Mouse (Mus musculus) CD4-positive, CD25-positive, alpha-beta regulatory T cell, adult 4 months (primary cell): ENCODE measurements around the gene Olfr798. TPM values are rescaled to one million over a fixed set of nuclear protein-coding genes. Genes with fewer than 3 reads are reported as not detected.

ENCODE experiments used
- ATAC-seq: one replicate; pipeline ENCODE4 v1.8.0; 2017
- polyA plus RNA-seq, 2 experiments: library from polyadenylated mRNA; unstranded; fragments of 100-300 nt; shearing (Covaris generic); gene quantifications; one replicate each; pipeline ENCODE4 v1.2.1; 2017

Gene Olfr798
- not detected for polyA plus RNA-seq

DNA sequence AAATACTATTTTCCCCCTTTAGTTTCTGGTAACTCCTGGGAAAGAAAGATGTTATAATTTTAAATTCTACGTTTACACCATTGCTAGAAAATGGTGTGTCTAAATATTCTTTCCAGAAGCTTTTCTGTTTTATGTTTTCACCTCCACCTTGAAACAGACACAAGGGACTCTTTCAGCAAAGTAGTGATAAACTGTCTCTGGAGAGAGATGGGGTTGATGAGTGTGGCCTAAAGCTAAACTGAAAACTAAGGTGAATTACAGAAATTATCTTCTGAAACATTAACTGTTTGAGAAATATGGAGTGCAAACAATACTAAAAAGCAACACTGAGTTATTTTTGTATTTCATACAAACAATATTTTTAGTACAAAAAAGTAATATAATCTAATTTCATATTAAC is at the start of gene Olfr798:
Gene Olfr798 (minus strand): TSS at position 101 of the 400 bp plus-strand sequence.
- no peak for ATAC-seq

DNA sequence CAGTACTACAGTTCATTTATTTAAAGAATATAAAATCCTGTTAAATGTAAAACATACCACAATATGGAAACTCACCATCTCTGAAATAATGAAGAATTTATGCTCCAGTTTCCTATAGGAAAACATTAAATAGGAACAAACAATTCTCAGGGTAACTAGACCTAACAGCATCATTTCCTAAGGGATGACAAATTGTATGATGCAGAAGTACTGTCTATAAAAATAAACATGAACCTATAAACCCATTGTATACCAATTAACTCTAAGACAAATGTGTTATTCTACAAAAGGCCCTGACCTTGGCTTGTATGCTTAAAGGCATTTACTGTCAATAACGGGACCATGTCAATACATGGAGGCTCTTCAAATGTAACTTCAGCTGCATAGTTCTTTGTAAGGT is 46.0 kb upstream of the Olfr798 start, which contains the start of gene Olfr801:
Gene Olfr801 (minus strand): TSS at position 101 of the 400 bp plus-strand sequence.
- no peak for ATAC-seq

DNA sequence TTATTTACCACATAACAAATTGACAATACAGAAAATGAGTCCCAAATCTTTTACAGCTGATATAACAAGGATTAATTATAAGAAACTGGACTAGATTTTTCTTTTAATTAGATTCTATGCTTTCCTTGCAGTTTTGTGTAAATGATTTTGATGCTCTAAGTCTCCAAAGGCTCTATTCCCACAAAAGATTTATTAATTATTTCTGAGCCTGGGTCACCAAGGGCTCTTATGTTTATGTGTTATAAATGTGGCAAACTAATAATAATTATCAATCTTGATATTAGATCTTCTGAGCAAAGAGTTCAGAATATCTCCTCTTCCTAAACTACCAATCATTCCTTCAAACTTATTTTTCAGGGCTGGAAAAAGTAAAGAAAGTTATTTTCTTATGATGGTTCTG is 29.7 kb upstream of the Olfr798 start, which contains the start of gene Olfr800:
Gene Olfr800 (plus strand): TSS at position 301 of the 400 bp plus-strand sequence.
- no peak for ATAC-seq

DNA sequence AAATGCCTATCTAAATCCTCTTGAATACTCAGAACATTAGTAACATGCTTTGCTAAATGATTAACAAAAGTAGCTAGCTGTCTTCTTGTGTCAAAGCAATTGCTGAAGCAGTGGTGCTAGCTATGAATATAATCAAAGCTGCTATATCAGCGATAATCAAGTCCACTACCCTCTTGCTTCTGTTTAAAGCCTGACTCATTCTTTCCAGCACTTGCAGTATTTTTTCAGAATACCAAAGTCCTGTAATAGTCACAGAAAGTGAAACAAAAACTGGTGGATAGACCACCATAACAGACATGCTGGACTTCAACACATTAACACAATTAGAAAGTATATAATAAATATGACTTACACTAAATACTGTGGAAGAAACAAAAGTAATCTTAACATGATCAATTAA is 24.0 kb upstream of the Olfr798 start:
- ATAC-seq, result no peak

DNA sequence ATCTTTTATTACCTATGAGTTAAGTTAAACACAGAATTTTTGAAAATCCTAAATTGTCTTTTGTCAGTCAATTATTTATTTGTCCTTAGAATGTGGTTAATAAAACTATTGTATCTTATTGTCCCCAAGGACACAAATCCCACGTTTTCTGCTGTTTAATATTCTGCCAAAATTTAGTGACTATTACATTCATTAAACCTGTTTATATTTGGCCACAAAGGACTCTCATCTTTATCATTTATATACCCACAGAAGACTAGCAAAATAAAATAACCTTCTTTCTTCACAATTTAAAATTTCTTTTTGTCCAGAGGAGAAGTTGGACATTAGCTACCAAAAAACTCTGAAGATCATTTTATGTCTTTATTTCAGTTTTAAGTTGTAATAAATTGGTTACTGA is 9.4 kb upstream of the Olfr798 start, which contains the start of gene Olfr799:
Gene Olfr799 (plus strand): TSS at position 301 of the 400 bp plus-strand sequence.
- no peak for ATAC-seq

DNA sequence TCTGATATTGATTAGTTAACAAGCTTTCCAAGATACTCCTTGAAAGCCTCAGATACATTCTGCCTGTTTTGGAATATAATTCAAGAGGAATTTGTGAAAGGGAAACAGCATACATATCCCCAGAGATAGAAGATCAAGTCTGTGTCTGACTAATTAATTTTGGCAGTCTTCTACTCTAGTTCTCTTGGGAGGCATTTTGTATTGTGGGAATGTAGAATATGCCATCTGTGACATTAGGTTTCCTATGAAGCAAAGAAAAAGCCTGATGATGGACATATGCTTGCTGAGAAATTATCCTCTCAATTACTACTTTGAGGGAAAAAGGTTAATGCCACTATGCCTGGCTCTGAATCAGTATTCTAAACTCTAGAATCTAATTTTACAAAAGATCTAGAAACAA is 4.5 kb downstream of the Olfr798 start:
- no peak for ATAC-seq

DNA sequence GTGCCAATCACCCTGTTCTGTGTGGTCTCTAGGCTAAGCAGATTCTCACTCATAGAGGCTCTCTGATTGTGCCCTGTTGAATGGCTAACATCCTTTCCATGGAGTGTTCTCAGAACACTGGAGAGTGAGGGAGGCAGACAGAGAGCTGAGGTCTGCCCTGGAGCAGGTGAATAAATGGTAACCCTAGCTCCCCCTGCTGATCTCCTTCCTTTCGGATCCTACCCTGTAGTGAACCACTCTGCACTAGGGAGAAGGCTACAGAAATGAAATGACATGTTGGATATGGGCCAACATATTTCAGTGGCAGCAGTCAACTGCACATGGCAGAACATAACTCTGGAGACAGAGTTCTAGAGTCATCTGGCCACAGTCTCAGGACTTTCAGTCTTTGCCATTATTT is 6.0 kb downstream of the Olfr798 start:
- no peak for ATAC-seq

DNA sequence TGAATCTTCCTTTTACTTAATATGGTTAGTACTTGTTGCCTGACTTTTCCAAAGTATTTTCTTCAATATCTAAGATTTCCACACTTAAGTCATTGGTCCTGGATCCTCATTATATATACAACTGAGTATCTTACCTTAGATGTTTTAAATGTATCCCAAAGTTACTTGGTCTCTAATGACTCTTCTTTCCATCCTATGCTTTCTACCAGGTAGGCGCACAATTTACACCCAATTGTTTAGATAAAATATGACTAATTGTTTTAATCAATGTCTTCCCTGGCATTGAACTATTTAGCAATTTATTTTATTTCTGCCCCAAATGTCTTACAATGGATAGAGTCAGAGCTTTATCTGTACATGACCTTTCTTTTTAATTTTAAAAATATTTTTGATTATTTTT is 15.3 kb downstream of the Olfr798 start, which contains the start of gene Olfr796:
Gene Olfr796 (minus strand): TSS at position 101 of the 400 bp plus-strand sequence.
- no peak for ATAC-seq

DNA sequence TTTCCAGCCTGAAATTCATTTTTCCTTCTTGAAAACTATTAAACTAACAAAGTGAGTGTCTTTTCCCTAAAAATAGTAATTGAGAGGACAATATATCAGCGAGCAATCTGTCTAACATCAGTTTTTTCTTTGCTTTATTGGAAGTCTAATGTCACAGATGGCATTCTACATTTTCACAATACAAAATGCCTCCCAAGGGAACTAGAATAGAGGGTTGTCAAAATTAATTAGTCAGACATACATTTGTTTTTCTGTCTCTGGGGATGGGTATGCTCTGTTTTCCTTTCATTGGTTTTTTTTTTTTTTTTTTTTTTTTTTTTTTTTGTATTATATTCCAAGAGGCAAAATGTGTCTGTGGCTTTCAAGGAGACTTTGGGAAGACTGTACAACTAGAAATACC is 50.7 kb downstream of the Olfr798 start:
- ATAC-seq, result no peak

Other genes with a start within 250 kb of the Olfr798 start
- gene Olfr784, start 243.9 kb downstream of the Olfr798 start, polyA plus RNA-seq, result under 1 TPM in 1 of 2 experiments, not detected in 1; 0.09 TPM
- gene Olfr785, start 222.5 kb downstream of the Olfr798 start, polyA plus RNA-seq, result under 1 TPM in 1 of 2 experiments, not detected in 1; 0.19 TPM
- not detected for gene Olfr786, start 200.6 kb downstream of the Olfr798 start, polyA plus RNA-seq
- gene Olfr787, start 166.1 kb downstream of the Olfr798 start, polyA plus RNA-seq, result under 1 TPM in 1 of 2 experiments, not detected in 1; 0.24 TPM
- gene Olfr788, start 156.9 kb downstream of the Olfr798 start, polyA plus RNA-seq, result not detected
- gene Olfr789, start 143.2 kb downstream of the Olfr798 start, polyA plus RNA-seq, result not detected
- gene Olfr790, start 129.4 kb downstream of the Olfr798 start, polyA plus RNA-seq, result not detected
- gene Olfr791, start 106.1 kb downstream of the Olfr798 start, polyA plus RNA-seq, result not detected
- not detected for gene Olfr792, start 88.8 kb downstream of the Olfr798 start, polyA plus RNA-seq
- gene Olfr794, start 60.3 kb downstream of the Olfr798 start, polyA plus RNA-seq, result not detected
- gene Olfr796, start 15.4 kb downstream of the Olfr798 start, polyA plus RNA-seq, result not detected
- not detected for gene Olfr799, start 9.6 kb upstream of the Olfr798 start, polyA plus RNA-seq
- not detected for gene Olfr800, start 29.8 kb upstream of the Olfr798 start, polyA plus RNA-seq
- gene Olfr801, start 45.9 kb upstream of the Olfr798 start, polyA plus RNA-seq, result not detected
- not detected for gene Olfr802, start 60.2 kb upstream of the Olfr798 start, polyA plus RNA-seq
- gene Olfr803, start 66.4 kb upstream of the Olfr798 start, polyA plus RNA-seq, result not detected
- not detected for gene Olfr804, start 75.3 kb upstream of the Olfr798 start, polyA plus RNA-seq
- gene Olfr805, start 101.4 kb upstream of the Olfr798 start, polyA plus RNA-seq, result not detected
- not detected for gene Olfr806, start 114.0 kb upstream of the Olfr798 start, polyA plus RNA-seq
- gene Olfr807, start 129.9 kb upstream of the Olfr798 start, polyA plus RNA-seq, result not detected
- not detected for gene Olfr808, start 137.5 kb upstream of the Olfr798 start, polyA plus RNA-seq
- not detected for gene Olfr809, start 146.7 kb upstream of the Olfr798 start, polyA plus RNA-seq
- gene Olfr810, start 167.0 kb upstream of the Olfr798 start, polyA plus RNA-seq, result not detected
- gene Olfr811, start 176.5 kb upstream of the Olfr798 start, polyA plus RNA-seq, result not detected
- not detected for gene Olfr812, start 218.2 kb upstream of the Olfr798 start, polyA plus RNA-seq
- not detected for gene Olfr813, start 227.4 kb upstream of the Olfr798 start, polyA plus RNA-seq